Mouse (Mus musculus) CH12.LX (cell line): Measurements from ENCODE around the gene Creg2. TPM values are rescaled to one million over a fixed set of nuclear protein-coding genes. Genes with fewer than 3 reads are reported as not detected.

ENCODE experiments used
- DNase-seq: peaks from one replicate; pipeline ENCODE4 v3.0.0-alpha.2; 2013; ENCODE audit errors: extremely low read depth
- H3K27ac ChIP-seq: 2 replicates; pipeline ENCODE4 v1.5.1; 2012; ENCODE audit warnings: low read depth, mild to moderate bottlenecking, control low read depth, moderate library complexity; ENCODE audit not compliant: insufficient read depth
- H3K27me3 ChIP-seq: replicated peaks from 2 replicates; pipeline ENCODE3; 2012; ENCODE audit warnings: inconsistent platforms
- H3K36me3 ChIP-seq, 2 experiments: replicated peaks in 1 of 2; 2 replicates each; pipeline versions ENCODE3 to v1.6.1; 2012; ENCODE audit warnings: inconsistent platforms in 1 of 2, low read length in 1 of 2, mild to moderate bottlenecking in 1 of 2, mixed read lengths in 1 of 2, moderate library complexity in 1 of 2; ENCODE audit not compliant: control insufficient read depth in 1 of 2, insufficient read depth in 1 of 2
- H3K4me1 ChIP-seq, 2 experiments: 2 replicates each; pipeline ENCODE4 v1.6.1; 2012; ENCODE audit warnings: inconsistent platforms in 1 of 2, moderate library complexity in 1 of 2; ENCODE audit not compliant: insufficient read depth in 2 of 2, control insufficient read depth in 1 of 2
- H3K4me2 ChIP-seq: 2 replicates; pipeline ENCODE4 v1.6.1; 2012; ENCODE audit warnings: low read depth, mild to moderate bottlenecking, control low read depth; ENCODE audit not compliant: poor library complexity, insufficient read depth, severe bottlenecking
- H3K4me3 ChIP-seq, 3 experiments: fragments of 150-350 bp in 1 of 3; sonication (generic) in 1 of 3; replicated peaks in 1 of 3; 2 replicates each; pipeline versions ENCODE3 to v1.5.1; 2011 to 2012; ENCODE audit warnings: low read depth in 2 of 3, low read length in 2 of 3, mild to moderate bottlenecking in 2 of 3, moderate library complexity in 2 of 3, control low read depth in 1 of 3, improper control_type of control experiment in 1 of 3, inconsistent platforms in 1 of 3, mixed read lengths in 1 of 3; ENCODE audit not compliant: poor library complexity in 1 of 3
- H3K79me2 ChIP-seq: replicated peaks from 2 replicates; pipeline ENCODE4 v1.6.1; 2012; ENCODE audit warnings: mild to moderate bottlenecking, moderate library complexity; ENCODE audit not compliant: control insufficient read depth, poor library complexity, insufficient read depth, severe bottlenecking; ENCODE audit errors: extremely low read depth
- H3K9ac ChIP-seq: 2 replicates; pipeline ENCODE4 v1.6.1; 2012; ENCODE audit warnings: low read depth, mild to moderate bottlenecking, control low read depth, moderate library complexity; ENCODE audit not compliant: insufficient read depth
- H3K9me3 ChIP-seq: replicated peaks from 2 replicates; pipeline ENCODE3; 2012; ENCODE audit warnings: low read length, inconsistent platforms, mixed read lengths
- CHD1 ChIP-seq: IDR thresholded peaks from 2 replicates; pipeline ENCODE4 v1.6.1; 2012; ENCODE audit warnings: low read depth, low read length, improper control_type of control experiment, inconsistent platforms
- CHD2 ChIP-seq: IDR thresholded peaks from 2 replicates; pipeline ENCODE4 v1.6.1; 2011; ENCODE audit warnings: low read length, improper control_type of control experiment
- CTCF ChIP-seq, 2 experiments: IDR thresholded peaks in 1 of 2; conservative IDR thresholded peaks in 1 of 2; 2 replicates each; pipeline ENCODE4 v1.5.1; 2011 to 2012; ENCODE audit warnings: low read depth in 2 of 2, low read length in 2 of 2, improper control_type of control experiment in 1 of 2, inconsistent platforms in 1 of 2, mild to moderate bottlenecking in 1 of 2, moderate library complexity in 1 of 2
- EP300 ChIP-seq: IDR thresholded peaks from 2 replicates; pipeline ENCODE4 v1.6.1; 2011; ENCODE audit warnings: low read length, improper control_type of control experiment
- ETS1 ChIP-seq: conservative IDR thresholded peaks from 2 replicates; pipeline ENCODE4 v1.6.1; 2012; ENCODE audit warnings: low read depth, mild to moderate bottlenecking, inconsistent platforms, low read length, improper control_type of control experiment, moderate library complexity
- IRF4 ChIP-seq: IDR thresholded peaks from 2 replicates; pipeline ENCODE4 v1.6.1; 2014; ENCODE audit warnings: low read depth, mild to moderate bottlenecking, inconsistent platforms, low read length, improper control_type of control experiment
- MAFK ChIP-seq: IDR thresholded peaks from 2 replicates; pipeline ENCODE4 v1.6.1; 2011; ENCODE audit warnings: low read length, improper control_type of control experiment; ENCODE audit not compliant: insufficient replicate concordance
- MYC ChIP-seq: IDR thresholded peaks from 2 replicates; pipeline ENCODE4 v1.6.1; 2011; ENCODE audit warnings: low read depth, mild to moderate bottlenecking, improper control_type of control experiment, low read length
- POLR2A ChIP-seq: IDR thresholded peaks from 2 replicates; pipeline ENCODE4 v1.6.1; 2011; ENCODE audit warnings: low read depth, mild to moderate bottlenecking, improper control_type of control experiment, low read length
- POLR2AphosphoS2 ChIP-seq: IDR thresholded peaks from 2 replicates; pipeline ENCODE4 v1.6.1; 2011; ENCODE audit warnings: low read depth, low read length, improper control_type of control experiment
- RAD21 ChIP-seq: IDR thresholded peaks from 2 replicates; pipeline ENCODE4 v1.6.1; 2011; ENCODE audit warnings: low read depth, mild to moderate bottlenecking, low read length, improper control_type of control experiment, moderate library complexity
- RCOR1 ChIP-seq: conservative IDR thresholded peaks from 2 replicates; pipeline ENCODE4 v1.6.1; 2012; ENCODE audit warnings: low read depth, mild to moderate bottlenecking, inconsistent platforms, low read length, improper control_type of control experiment
- SIN3A ChIP-seq: IDR thresholded peaks from 2 replicates; pipeline ENCODE4 v1.6.1; 2012; ENCODE audit warnings: low read length, improper control_type of control experiment, inconsistent platforms
- TCF12 ChIP-seq: IDR thresholded peaks from 2 replicates; pipeline ENCODE4 v1.6.1; 2014; ENCODE audit warnings: low read depth, mild to moderate bottlenecking, inconsistent platforms, low read length, improper control_type of control experiment
- UBTF ChIP-seq: IDR thresholded peaks from 2 replicates; pipeline ENCODE4 v1.6.1; 2012; ENCODE audit warnings: low read depth, mild to moderate bottlenecking, inconsistent platforms, low read length, improper control_type of control experiment, moderate library complexity
- USF1 ChIP-seq: IDR thresholded peaks from 2 replicates; pipeline ENCODE4 v1.6.1; 2014; ENCODE audit warnings: low read depth, mild to moderate bottlenecking, inconsistent platforms, low read length, improper control_type of control experiment
- ZC3H11A ChIP-seq: IDR thresholded peaks from 2 replicates; pipeline ENCODE4 v1.6.1; 2012; ENCODE audit warnings: low read depth, mild to moderate bottlenecking, inconsistent platforms, low read length, improper control_type of control experiment
- ZKSCAN1 ChIP-seq: IDR thresholded peaks from 2 replicates; pipeline ENCODE4 v1.6.1; 2012; ENCODE audit warnings: low read depth, inconsistent platforms, low read length, improper control_type of control experiment, borderline replicate concordance
- ZMIZ1 ChIP-seq: IDR thresholded peaks from 2 replicates; pipeline ENCODE4 v1.6.1; 2012; ENCODE audit warnings: low read depth, mild to moderate bottlenecking, inconsistent platforms, low read length, improper control_type of control experiment
- ZNF384 ChIP-seq: IDR thresholded peaks from 2 replicates; pipeline ENCODE4 v1.6.1; 2012; ENCODE audit warnings: low read depth, low read length, improper control_type of control experiment, inconsistent platforms
- dilution Hi-C: fragments of 300-500 bp; cut with MboI; formaldehyde crosslinking; loops from 2 replicates; pipeline ENCODE4 v1.14.3; 2020; ENCODE audit warnings: low sequenced_read_pairs; ENCODE audit not compliant: extremely low pct_unique_long_range_greater_than_20kb, extremely low pct_ligation_motif_present
- in situ Hi-C: fragments of 300-500 bp; cut with MboI; formaldehyde crosslinking; loops from 3 replicates; pipeline ENCODE4 v1.14.3; 2019; ENCODE audit warnings: low sequenced_read_pairs, low pct_ligation_motif_present, low pct_unique_long_range_greater_than_20kb, mixed read lengths
- polyA plus RNA-seq: library from polyadenylated mRNA; unstranded; fragments of >175 nt; gene quantifications from 2 replicates; pipeline ENCODE4 v1.2.1, GENCODE M21; 2012; ENCODE audit warnings: low read depth; ENCODE audit not compliant: insufficient read length
- total RNA-seq, 2 experiments: library from RNA; depleted of rRNA; stranded (reverse); fragments of 300-350 nt in 1 of 2; fragments of >200 nt in 1 of 2; gene quantifications; 2 replicates each; pipeline ENCODE4 v1.2.3; 2012 to 2014

Gene Creg2
- total and polyA plus RNA-seq, 3 experiments, result not detected

DNA sequence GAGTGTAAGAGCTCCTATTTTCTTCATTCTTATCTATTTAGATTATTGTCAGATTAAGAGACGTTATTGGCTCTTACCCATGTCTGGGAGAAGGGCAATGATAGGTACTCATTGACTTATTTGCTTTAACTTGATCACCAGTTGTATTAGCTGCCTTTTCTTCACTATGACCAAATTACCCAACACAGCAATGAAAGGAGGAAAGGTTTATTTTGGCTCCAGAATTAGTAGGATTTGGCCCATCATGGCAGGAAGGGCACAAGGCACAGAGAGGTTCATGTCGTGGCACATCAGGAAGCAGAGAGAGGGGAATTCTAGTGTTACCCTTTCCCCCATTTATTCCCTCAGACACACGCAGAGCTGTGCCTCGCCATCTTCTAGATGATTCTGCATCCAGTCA lies 1.8 kb upstream of the Creg2 start:
- TF ChIP-seq CHD2, result no peak
- TF ChIP-seq ETS1, result no peak
- no peak for TF ChIP-seq IRF4
- no peak for TF ChIP-seq ZKSCAN1
- no peak for TF ChIP-seq UBTF
- no peak for TF ChIP-seq POLR2A
- no peak for TF ChIP-seq ZC3H11A
- TF ChIP-seq SIN3A, result no peak
- Histone ChIP-seq H3K9ac (no peak overlapping the region), H3K27me3 (no peaks in the 10 kb centered on the region), H3K79me2 (no peaks in the 10 kb centered on the region), H3K4me1 (peaks cover 5 to 26% of the 10 kb centered on the region in 2 experiments; a peak in 3 of 4 replicates), H3K4me2 (no peak overlapping the region), H3K36me3 (no peaks in the 10 kb centered on the region), H3K9me3 (peaks cover 12% of the 10 kb centered on the region), H3K4me3 (no peak overlapping the region), H3K27ac (no peak overlapping the region)
- in situ Hi-C loops, result no loop called here
- DNase-seq, result no peak
- dilution Hi-C loops, result no loop called here

DNA sequence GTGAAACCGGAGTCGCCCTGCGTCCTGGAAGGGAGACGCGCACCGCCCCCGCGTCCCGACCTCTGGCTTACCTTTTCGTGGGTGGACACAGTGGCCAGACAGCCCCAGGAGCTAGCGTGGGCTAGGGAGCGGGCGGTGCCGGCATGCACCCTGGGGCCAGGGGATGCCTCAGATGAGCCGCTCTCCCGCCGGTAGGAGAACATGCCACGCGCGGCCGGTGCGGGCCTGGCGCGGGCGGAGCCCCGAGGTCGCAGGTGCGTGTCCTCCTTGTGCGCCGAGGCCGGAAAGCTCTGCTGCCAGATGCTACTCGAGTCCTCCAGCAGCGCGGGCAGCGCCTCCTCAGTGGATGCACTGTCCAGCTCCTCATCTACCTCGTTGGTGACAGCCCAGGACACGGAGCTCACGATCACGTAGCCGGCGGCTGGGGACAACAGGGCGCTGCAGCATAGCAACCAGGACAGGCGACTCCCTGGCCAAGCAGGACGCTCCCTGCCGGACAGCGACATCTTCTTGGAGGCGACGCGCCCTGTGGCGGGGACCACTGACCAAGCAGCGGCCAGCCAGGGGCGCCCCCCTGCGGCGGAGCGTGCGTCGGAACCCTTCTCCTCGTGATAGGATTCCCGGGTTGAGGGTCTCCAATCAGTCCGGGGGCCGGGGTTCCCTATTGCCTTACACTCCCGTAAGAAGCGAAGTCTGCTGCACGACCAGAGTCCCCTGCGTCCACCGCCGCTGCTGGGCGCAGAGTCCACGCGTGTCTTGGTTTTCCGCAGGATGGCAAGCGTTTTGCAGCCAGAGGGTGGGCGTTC lies 636 bp downstream of the Creg2 start:
- in situ Hi-C loops (no loop called here), dilution Hi-C loops (no loop called here)
- H3K4me3 ChIP-seq, result no peak overlapping the region
- TF ChIP-seq MAFK (no peak), ETS1 (no peak), CTCF (conservative IDR thresholded peaks at IDR 0.05 in 1 of 2, IDR thresholded peaks at IDR 0.05 in 1 of 2; ENCODE audit: low read depth in 2 of 2, low read length in 2 of 2) (no peak), SIN3A (no peak), ZNF384 (no peak), ZMIZ1 (no peak), ZC3H11A (no peak), RCOR1 (no peak), RAD21 (no peak), EP300 (no peak), POLR2AphosphoS2 (no peak), USF1 (no peak), CHD1 (no peak), TCF12 (no peak), MYC (no peak)
- H3K79me2 ChIP-seq, result no peaks in the 10 kb centered on the region
- H3K36me3 ChIP-seq, result no peaks in the 10 kb centered on the region
- no peaks in the 10 kb centered on the region for H3K27me3 ChIP-seq
- H3K4me1 ChIP-seq, result peaks cover 7 to 42% of the 10 kb centered on the region in 2 experiments
- no peak overlapping the region for H3K4me2 ChIP-seq
- H3K9ac ChIP-seq, result no peak overlapping the region
- no peak overlapping the region for H3K27ac ChIP-seq
- no peak for DNase-seq
- H3K9me3 ChIP-seq, result peaks cover 12% of the 10 kb centered on the region
